Mouse (Mus musculus) spleen, adult 2 months (tissue): ENCODE data around the gene Mog. TPM values are rescaled to one million over a fixed set of nuclear protein-coding genes. Genes with fewer than 3 reads are reported as not detected.
"Not testable (repeated sequence)": the region's sequence is repeated elsewhere in the genome, so short reads cannot be mapped to it uniquely, and the experiment has no call there.

Source experiments
- DNase-seq, 2 experiments: peaks; one replicate each; pipeline versions ENCODE4 v3.0.0 to v3.0.0-alpha.2; 2012 to 2021; ENCODE audit warnings: low spot score in 2 of 2, low read depth in 1 of 2
- H3K27ac ChIP-seq: fragments of 200-500 bp; 2 replicates; pipeline ENCODE4 v1.5.1; 2012; ENCODE audit warnings: low read length, inconsistent platforms; ENCODE audit not compliant: insufficient read depth
- H3K27me3 ChIP-seq: fragments of 200-500 bp; 2 replicates; pipeline ENCODE4 v1.6.1; 2012; ENCODE audit warnings: mild to moderate bottlenecking, moderate library complexity, low read length, inconsistent platforms; ENCODE audit not compliant: control insufficient read depth, insufficient read depth
- H3K36me3 ChIP-seq: fragments of 200-500 bp; 2 replicates; pipeline ENCODE4 v1.6.1; 2012; ENCODE audit warnings: mild to moderate bottlenecking, low read length, inconsistent platforms; ENCODE audit not compliant: control insufficient read depth, insufficient read depth
- H3K4me1 ChIP-seq: fragments of 200-500 bp; 2 replicates; pipeline ENCODE4 v1.6.1; 2011; ENCODE audit warnings: inconsistent platforms; ENCODE audit not compliant: control insufficient read depth, insufficient read depth, insufficient read length
- H3K4me3 ChIP-seq: fragments of 200-500 bp; 2 replicates; pipeline ENCODE4 v1.5.1; 2011; ENCODE audit warnings: mild to moderate bottlenecking, inconsistent platforms; ENCODE audit not compliant: insufficient read depth, insufficient read length; ENCODE audit errors: extremely low read depth
- CTCF ChIP-seq: fragments of 200-500 bp; IDR thresholded peaks from 2 replicates; pipeline ENCODE4 v1.5.1; 2011; ENCODE audit warnings: mild to moderate bottlenecking, inconsistent platforms; ENCODE audit not compliant: insufficient read depth, insufficient read length, insufficient replicate concordance; ENCODE audit errors: extremely low read depth
- POLR2A ChIP-seq: fragments of 200-500 bp; IDR thresholded peaks from 2 replicates; pipeline ENCODE4 v1.6.1; 2011; ENCODE audit warnings: low read depth, low read length, inconsistent platforms
- WGBS: fragments of 180-500 bp; shearing (Covaris S2); methylation state at CpG from one replicate; pipeline ENCODE4 v1.1.7; 2018; 5-methylcytosine and 5-hydroxymethylcytosine counted together
- polyA plus RNA-seq: library from polyadenylated mRNA; depleted of rRNA; stranded (reverse); fragments of >200 nt; gene quantifications from 2 replicates; pipeline ENCODE4 v1.2.3, GENCODE M21; 2012

Gene Mog
- polyA plus RNA-seq, 1 experiment: not detected

GRCm38 (mm10) chr17:37026425-37026824, 3.2 kb upstream of the Mog start:
- TF ChIP-seq CTCF (no peak), POLR2A (no peak)

GRCm38 (mm10) chr17:37019242-37019641, 4.0 kb downstream of the Mog start:
- H3K27ac ChIP-seq, DNase-seq, H3K36me3 ChIP-seq, H3K27me3 ChIP-seq, H3K4me1 ChIP-seq, H3K4me3 ChIP-seq: not testable (repeated sequence)
- WGBS: 93% methylated on average over 5 of the region's 5 CpGs

More at GRCm38 (mm10) chr17:37026425-37026824, 3.2 kb upstream of the Mog start:
- Histone ChIP-seq H3K27ac (no peak overlapping the region), H3K4me3 (no peak overlapping the region), H3K36me3 (no peaks in the 10 kb centered on the region), H3K27me3 (no peaks in the 10 kb centered on the region), H3K4me1 (peaks cover 2% of the 10 kb centered on the region; the same call in 1 of the 2 replicates)
- no peak for DNase-seq
- 85% methylated on average over 2 of the region's 2 CpGs for WGBS

GRCm38 (mm10) chr17:37018328-37018727, 4.9 kb downstream of the Mog start:
- H3K4me3 ChIP-seq: no peak overlapping the region
- WGBS: 95% methylated on average over 3 of the region's 3 CpGs
- DNase-seq: no peak
- H3K36me3 ChIP-seq: no peaks in the 10 kb centered on the region
- no peak overlapping the region for H3K27ac ChIP-seq
- H3K4me1 ChIP-seq: peaks cover 2% of the 10 kb centered on the region; the same call in 1 of the 2 replicates
- no peaks in the 10 kb centered on the region for H3K27me3 ChIP-seq
- TF ChIP-seq POLR2A: no peak
- TF ChIP-seq CTCF: no peak

- Histone ChIP-seq H3K36me3 (no peaks in the 10 kb centered on the region), H3K27me3 (no peaks in the 10 kb centered on the region), H3K4me3 (no peak overlapping the region), H3K27ac (no peak overlapping the region), H3K4me1 (no peaks in the 10 kb centered on the region)
- DNase-seq: no peak
- TF ChIP-seq CTCF (no peak), POLR2A (no peak)
Measured at GRCm38 (mm10) chr17:37016333-37016732, 6.9 kb downstream of the Mog start.

- Histone ChIP-seq H3K27me3 (no peaks in the 10 kb centered on the region), H3K36me3 (no peaks in the 10 kb centered on the region), H3K4me1 (no peaks in the 10 kb centered on the region), H3K4me3 (no peak overlapping the region), H3K27ac (no peak overlapping the region)
- whole genome bisulfite sequencing: 82% methylated on average over 5 of the region's 5 CpGs
- no peak for DNase-seq
- no peak for TF ChIP-seq CTCF
- TF ChIP-seq POLR2A: no peak
Measured at GRCm38 (mm10) chr17:37012141-37012540, 11.1 kb downstream of the Mog start.

- H3K36me3 ChIP-seq: no peaks in the 10 kb centered on the region
- H3K27me3 ChIP-seq: no peaks in the 10 kb centered on the region
- H3K27ac ChIP-seq: no peak overlapping the region
- no peak overlapping the region for H3K4me3 ChIP-seq
- WGBS: 92% methylated on average over 3 of the region's 3 CpGs
- no peaks in the 10 kb centered on the region for H3K4me1 ChIP-seq
- TF ChIP-seq POLR2A (no peak), CTCF (no peak)
- no peak for DNase-seq
Measured at GRCm38 (mm10) chr17:37011719-37012118, 11.5 kb downstream of the Mog start.

- 42% methylated on average over 17 of the region's 17 CpGs for WGBS
- no peak for DNase-seq
- Histone ChIP-seq H3K27ac (no peak overlapping the region), H3K4me1 (no peaks in the 10 kb centered on the region), H3K27me3 (no peaks in the 10 kb centered on the region), H3K36me3 (no peaks in the 10 kb centered on the region), H3K4me3 (no peak overlapping the region)
- TF ChIP-seq CTCF (no peak), POLR2A (no peak)
Measured at GRCm38 (mm10) chr17:37009460-37010042, 13.6 kb downstream of the Mog start.
